Mouse (Mus musculus) gastrocnemius, adult 2 months (tissue): ENCODE measurements around the gene BC005537. TPM values are rescaled to one million over a fixed set of nuclear protein-coding genes. Genes with fewer than 3 reads are reported as not detected.

Source experiments
- DNase-seq: peaks from one replicate; pipeline ENCODE4 v3.0.0; 2022
- H3K27ac ChIP-seq: fragments of 200-600 bp; 2 replicates; pipeline ENCODE4 v1.8.1; 2022; ENCODE audit warnings: mild to moderate bottlenecking
- H3K4me3 ChIP-seq: fragments of 200-600 bp; 2 replicates; pipeline ENCODE4 v1.8.1; 2022; ENCODE audit warnings: mild to moderate bottlenecking, moderate library complexity
- CTCF ChIP-seq: fragments of 200-600 bp; IDR thresholded peaks from 2 replicates; pipeline ENCODE4 v1.8.1; 2022; ENCODE audit warnings: antibody characterized with exemption, mild to moderate bottlenecking, moderate library complexity
- intact Hi-C: fragments of 180-260 bp; cut with DNase I; formaldehyde crosslinking; loops from one replicate; pipeline ENCODE4 v1.15.1; 2025
- total RNA-seq, 2 experiments: library from RNA; stranded (reverse); gene quantifications; 2 replicates each; pipeline ENCODE4 v1.2.3; 2021

BC005537 gene
- total RNA-seq, 2 experiments from 2014 or later, result 47.1 to 52.2 TPM

- intact Hi-C loops, result no loop called here
- no peak for TF ChIP-seq CTCF
- Histone ChIP-seq H3K4me3 (peak overlapping the region; percentile 77), H3K27ac (peak overlapping the region; percentile 32; the same call in 1 of the 2 replicates)
- DNase-seq, result no peak
Observed at GRCm38 (mm10) chr13:24803196-24803595, 1.7 kb downstream of the BC005537 start.

- DNase-seq, result no peak
Observed at GRCm38 (mm10) chr13:24806079-24806478, 4.6 kb downstream of the BC005537 start.

GRCm38 (mm10) chr13:24812521-24812920 lies 11.1 kb downstream of the BC005537 start:
- no peak for TF ChIP-seq CTCF
- intact Hi-C loops, result no loop called here
- Histone ChIP-seq H3K27ac (no peak overlapping the region), H3K4me3 (no peak overlapping the region)
- DNase-seq, result no peak

More at GRCm38 (mm10) chr13:24806079-24806478, 4.6 kb downstream of the BC005537 start:
- intact Hi-C loops, result no loop called here
- no peak for TF ChIP-seq CTCF
- no peak overlapping the region for H3K27ac ChIP-seq
- no peak overlapping the region for H3K4me3 ChIP-seq

GRCm38 (mm10) chr13:24814616-24815015 lies 13.2 kb downstream of the BC005537 start:
- Histone ChIP-seq H3K4me3 (no peak overlapping the region), H3K27ac (no peak overlapping the region)
- no peak for TF ChIP-seq CTCF
- DNase-seq, result no peak
- intact Hi-C loops, result no loop called here

GRCm38 (mm10) chr13:24816125-24817092 lies 15.0 kb downstream of the BC005537 start:
- no peak for TF ChIP-seq CTCF
- DNase-seq, result no peak
- Histone ChIP-seq H3K27ac (no peak overlapping the region), H3K4me3 (no peak overlapping the region)
- intact Hi-C loops, result no loop called here

- Histone ChIP-seq H3K4me3 (no peak overlapping the region), H3K27ac (no peak overlapping the region)
- DNase-seq, result no peak
- no peak for TF ChIP-seq CTCF
- intact Hi-C loops, result no loop called here
Observed at GRCm38 (mm10) chr13:24819931-24820330, 18.5 kb downstream of the BC005537 start.

GRCm38 (mm10) chr13:24822663-24823343 lies 21.3 kb downstream of the BC005537 start:
- H3K27ac ChIP-seq, result no peak overlapping the region
- DNase-seq, result no peak
- TF ChIP-seq CTCF, result no peak
- H3K4me3 ChIP-seq, result no peak overlapping the region
- intact Hi-C loops, result no loop called here

- intact Hi-C loops, result no loop called here
- Histone ChIP-seq H3K4me3 (no peak overlapping the region), H3K27ac (peak overlapping the region; percentile 65)
- TF ChIP-seq CTCF, result peak; percentile 8; the same call in 1 of the 2 replicates
- DNase-seq, result peak; percentile 34
Observed at GRCm38 (mm10) chr13:24824647-24825046, 23.2 kb downstream of the BC005537 start.

GRCm38 (mm10) chr13:24825587-24825986 lies 24.1 kb downstream of the BC005537 start:
- no peak for TF ChIP-seq CTCF
- no peak overlapping the region for H3K4me3 ChIP-seq
- peak overlapping the region; percentile 65 for H3K27ac ChIP-seq
- intact Hi-C loops, result no loop called here
- no peak for DNase-seq

- peak overlapping the region; percentile 65 for H3K27ac ChIP-seq
- H3K4me3 ChIP-seq, result no peak overlapping the region
- DNase-seq, result no peak
- TF ChIP-seq CTCF, result no peak
- intact Hi-C loops, result no loop called here
Observed at GRCm38 (mm10) chr13:24826116-24826515, 24.7 kb downstream of the BC005537 start.

GRCm38 (mm10) chr13:24830756-24831352 lies 29.4 kb downstream of the BC005537 start:
- intact Hi-C loops, result loop anchor here (2.0 kb wide), 1 partner anchor 30 kb away; the partner anchor contains the start of gene BC005537
- TF ChIP-seq CTCF, result no peak

GRCm38 (mm10) chr13:24831353-24832130 lies 30.1 kb downstream of the BC005537 start, which contains the start of the genes Acot13 and Tdp2:
Gene Acot13 (minus strand): TSS chr13:24831540.
Gene Tdp2 (plus strand): TSS chr13:24831679.
- Histone ChIP-seq H3K27ac (peak within 1 kb of the TSS; percentile 95), H3K4me3 (peak within 1 kb of the TSS; percentile 77)
- TF ChIP-seq CTCF, result 0 out of 2 replicates have a peak, but pooled peaks have one; percentile 1
- peak; percentile 97 for DNase-seq
- intact Hi-C loops, result loop anchor here (2.0 kb wide), 1 partner anchor 31 kb away; the partner anchor contains the start of gene BC005537

More at GRCm38 (mm10) chr13:24830756-24831352, 29.4 kb downstream of the BC005537 start:
- no peak for DNase-seq
- Histone ChIP-seq H3K4me3 (peak overlapping the region; percentile 77), H3K27ac (peak overlapping the region; percentile 95)
